Mouse (Mus musculus): ENCODE results near the gene Gzmm. TPM values are rescaled to one million over a fixed set of nuclear protein-coding genes. Genes with fewer than 3 reads are reported as not detected.
"Not testable (repeated sequence)": the region's sequence is repeated elsewhere in the genome, so short reads cannot be mapped to it uniquely, and the experiment has no call there.

Gene Gzmm
- total RNA-seq, 2 experiments from 2014 or later, result 0.86 to 1.0 TPM

- peak in 1 of 2 experiments; percentile 48 for DNase-seq
Observed at GRCm38 (mm10) chr10:79701443-79702129, 12.8 kb downstream of the Gzmm start.

DNA sequence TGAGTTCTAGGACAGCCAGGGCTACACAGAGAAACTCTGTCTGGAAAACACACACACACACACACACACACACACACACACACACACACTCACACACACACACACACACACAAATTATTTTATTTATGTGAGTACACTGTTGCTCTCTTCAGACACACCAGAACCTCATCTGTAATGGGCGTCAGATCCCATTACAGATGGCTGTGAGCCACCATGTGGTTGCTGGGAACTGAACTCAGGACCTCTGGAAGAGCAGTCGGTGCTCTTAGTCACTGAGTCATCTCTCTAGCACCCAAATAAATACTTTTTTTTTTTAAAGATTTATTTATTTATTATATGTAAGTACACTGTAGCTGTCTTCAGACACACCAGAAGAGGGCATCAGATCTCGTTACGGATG lies 14.2 kb downstream of the Gzmm start:
- not testable (repeated sequence) for DNase-seq

DNA sequence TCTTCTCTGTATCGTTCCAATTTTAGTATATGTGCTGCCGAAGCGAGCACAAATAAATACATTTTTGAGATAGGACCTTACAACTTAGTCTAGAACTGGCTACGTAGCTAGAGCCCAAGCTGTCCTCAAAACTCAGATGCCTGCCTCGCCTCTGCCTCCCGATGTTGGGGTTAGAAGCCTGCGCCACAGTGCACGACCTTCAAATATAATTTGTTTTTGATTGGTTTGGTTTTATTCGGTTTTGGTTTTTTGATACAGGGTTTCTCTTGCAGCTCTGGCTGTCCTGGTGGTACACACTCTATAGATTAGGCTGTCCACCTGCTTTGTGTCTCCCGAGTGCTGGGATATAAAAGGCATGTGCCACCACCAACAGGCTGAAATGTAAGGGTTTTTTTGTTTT lies 14.7 kb downstream of the Gzmm start:
- DNase-seq, result no peak

DNA sequence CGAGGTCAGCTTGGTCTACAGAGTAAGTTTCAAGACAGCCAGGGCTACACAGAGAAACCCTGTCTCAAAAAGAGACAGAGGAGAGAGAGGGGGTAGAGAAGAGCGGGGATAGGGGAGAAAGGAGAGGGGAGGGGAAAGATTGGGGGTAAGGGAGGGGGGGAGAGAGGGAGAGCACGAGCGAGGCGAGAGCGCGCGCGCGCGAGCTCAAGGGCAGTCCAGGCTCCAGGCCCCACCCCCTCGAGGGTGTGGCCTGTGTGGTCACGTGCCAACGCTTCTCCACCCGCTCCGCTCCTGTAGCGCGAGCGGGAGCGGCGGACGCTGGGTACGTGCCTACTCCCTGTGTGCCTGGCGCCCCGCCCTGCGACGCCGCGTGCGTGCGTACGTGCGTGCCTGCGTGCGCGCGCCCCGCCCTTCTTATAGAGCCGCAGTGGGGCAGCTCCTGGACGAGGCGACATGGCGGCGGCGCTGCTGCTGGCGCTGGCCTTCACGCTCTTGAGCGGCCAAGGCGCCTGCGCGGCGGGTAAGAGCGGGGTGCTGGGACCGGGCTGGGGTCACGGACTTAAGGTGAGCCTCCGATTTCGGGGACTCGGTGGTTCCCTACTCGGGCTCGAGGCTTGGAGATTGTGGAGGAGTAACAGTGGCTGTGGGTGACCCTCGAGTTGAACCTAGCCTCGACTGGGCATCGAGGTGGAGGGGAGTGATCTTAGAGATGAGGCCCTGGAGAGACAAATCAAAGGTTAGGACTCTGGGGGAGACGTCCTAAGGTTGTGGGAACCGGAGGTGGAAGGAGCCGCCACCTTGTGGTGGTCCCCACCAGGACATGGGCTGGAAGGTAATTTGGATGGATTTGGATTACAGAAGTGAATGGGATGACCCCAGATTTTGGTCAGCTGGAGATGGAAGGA lies 15.5 kb downstream of the Gzmm start, which contains the start of gene Bsg:
Gene Bsg, plus strand, starts transcription at position 427 of the 905 bp plus-strand sequence.
- peak; percentile 99 for DNase-seq

DNA sequence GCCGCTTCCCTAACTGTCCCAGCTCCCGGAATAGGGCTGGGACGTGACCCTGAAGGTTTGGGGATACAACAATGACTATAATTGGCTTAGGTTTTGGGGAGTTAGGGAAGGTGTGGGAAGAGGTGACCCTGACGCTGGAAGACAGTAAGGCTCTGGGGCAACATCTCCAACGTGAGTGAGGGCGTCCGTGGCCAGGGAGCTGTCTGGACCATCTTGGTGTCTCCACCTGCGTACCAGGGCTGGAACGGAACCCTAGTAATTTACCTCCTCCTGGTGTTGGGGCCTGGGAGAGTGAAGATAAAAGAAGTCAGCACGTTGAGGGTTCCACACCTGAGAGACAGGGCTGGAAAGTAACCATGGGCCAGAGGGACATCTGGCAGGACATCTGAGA lies 16.1 kb downstream of the Gzmm start:
- DNase-seq, result no peak

- DNase-seq, result no peak
Observed at GRCm38 (mm10) chr10:79705951-79706350, 17.1 kb downstream of the Gzmm start.

DNA sequence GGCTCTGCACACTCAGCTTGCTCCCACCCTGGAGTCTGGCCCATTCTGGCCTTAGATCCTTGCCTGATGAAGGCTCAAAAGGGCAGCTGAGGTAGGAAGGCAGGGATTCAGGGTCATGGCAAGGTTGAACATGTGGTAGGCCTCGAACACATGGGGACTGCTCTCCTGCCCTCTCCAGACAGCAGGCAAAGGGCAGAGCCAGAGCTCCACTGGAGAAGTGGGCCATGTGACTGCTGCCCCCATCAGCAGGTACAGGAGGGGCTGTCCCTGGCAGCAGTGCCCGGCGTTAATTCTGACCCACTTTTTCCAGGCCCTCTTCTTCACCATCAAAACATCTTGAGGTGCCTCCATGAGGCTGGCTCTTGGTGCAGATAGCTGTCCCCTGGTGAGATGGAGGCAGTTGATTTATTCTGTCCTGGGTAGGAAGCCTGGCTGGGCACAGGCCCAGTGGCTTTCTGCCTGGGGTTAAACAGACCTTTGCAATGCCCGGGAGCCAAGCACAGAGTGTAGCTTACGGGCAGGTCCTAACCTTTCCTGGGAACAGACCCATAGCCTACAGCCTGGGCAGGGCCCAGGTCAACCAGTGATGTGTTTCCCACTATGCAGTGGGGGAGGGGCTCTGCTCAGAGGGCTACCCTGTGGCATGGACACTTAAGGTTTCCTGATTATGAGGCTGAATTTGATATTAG lies 17.7 kb downstream of the Gzmm start:
- no peak for DNase-seq

DNA sequence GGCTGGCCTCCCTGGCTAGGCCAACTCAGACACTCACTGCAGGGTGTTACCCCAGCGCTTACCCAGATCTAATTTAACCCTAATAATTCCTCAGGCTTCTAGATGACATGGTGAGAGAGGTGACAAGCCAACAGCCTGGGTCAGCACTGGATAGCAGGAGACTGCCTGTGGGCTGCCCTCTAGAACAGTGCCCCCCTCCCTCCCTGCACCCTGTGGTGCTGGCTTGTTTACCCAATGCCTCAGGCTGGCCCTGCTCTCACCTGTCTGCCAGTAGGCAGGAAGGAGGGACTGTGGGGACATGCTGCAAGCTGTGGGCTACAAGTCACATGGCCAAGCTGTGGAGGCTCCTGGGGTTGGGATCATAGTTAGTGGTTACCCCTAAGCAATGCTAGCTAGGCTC lies 18.3 kb downstream of the Gzmm start:
- no peak for DNase-seq

DNA sequence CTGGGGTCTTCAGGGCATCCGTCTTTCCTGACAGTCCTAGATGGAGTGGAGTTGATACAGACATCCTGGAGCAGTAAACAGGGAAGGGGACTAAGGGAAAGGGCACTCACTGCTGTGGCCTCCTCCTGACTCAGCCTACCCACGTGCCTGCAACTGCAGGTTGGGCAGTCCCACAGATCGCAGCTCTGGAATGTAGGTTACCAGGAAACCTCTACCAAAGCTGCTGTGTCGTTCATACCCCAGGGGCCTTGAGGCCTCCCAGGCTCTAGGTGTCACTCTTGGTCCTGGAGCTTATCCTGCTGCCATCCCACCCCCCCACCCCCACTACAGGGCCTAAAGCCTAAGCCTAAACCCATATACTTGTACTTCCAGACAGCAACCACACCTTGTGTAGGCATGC lies 18.9 kb downstream of the Gzmm start:
- no peak for DNase-seq

DNA sequence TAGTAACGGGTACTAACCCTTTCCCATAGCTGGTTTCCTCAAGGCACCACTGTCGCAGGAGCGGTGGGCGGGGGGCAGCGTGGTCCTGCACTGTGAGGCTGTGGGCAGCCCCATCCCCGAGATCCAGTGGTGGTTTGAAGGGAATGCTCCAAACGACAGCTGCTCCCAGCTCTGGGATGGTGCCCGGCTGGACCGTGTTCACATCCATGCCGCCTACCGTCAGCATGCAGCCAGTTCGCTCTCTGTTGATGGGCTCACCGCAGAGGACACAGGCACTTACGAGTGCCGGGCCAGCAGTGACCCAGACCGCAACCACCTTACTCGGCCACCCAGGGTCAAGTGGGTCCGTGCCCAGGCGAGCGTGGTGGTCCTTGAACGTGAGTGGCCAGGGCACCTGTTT lies 19.8 kb downstream of the Gzmm start:
- no peak for DNase-seq

DNA sequence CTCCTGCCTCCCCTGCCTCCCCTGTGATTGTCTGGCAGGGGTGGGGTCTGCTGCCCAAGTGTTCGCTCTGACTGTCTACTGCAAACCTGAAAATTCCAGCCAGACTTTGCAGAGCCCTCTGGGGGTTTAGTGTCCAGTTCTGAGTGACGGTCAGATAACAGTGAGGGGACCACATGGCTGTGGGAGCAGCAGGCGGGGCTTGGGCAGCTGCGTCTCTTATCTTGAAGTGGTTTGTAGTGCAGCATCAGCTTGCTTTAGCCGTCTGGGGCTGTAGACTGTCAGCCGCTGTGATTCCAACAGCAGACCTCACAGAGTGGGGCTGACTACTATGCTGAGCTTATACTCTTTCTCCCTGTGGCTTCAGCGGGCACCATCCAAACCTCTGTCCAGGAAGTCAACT lies 20.5 kb downstream of the Gzmm start:
- no peak for DNase-seq

GRCm38 (mm10) chr10:79712029-79712428 lies 23.2 kb downstream of the Gzmm start:
- DNase-seq, result no peak

DNA sequence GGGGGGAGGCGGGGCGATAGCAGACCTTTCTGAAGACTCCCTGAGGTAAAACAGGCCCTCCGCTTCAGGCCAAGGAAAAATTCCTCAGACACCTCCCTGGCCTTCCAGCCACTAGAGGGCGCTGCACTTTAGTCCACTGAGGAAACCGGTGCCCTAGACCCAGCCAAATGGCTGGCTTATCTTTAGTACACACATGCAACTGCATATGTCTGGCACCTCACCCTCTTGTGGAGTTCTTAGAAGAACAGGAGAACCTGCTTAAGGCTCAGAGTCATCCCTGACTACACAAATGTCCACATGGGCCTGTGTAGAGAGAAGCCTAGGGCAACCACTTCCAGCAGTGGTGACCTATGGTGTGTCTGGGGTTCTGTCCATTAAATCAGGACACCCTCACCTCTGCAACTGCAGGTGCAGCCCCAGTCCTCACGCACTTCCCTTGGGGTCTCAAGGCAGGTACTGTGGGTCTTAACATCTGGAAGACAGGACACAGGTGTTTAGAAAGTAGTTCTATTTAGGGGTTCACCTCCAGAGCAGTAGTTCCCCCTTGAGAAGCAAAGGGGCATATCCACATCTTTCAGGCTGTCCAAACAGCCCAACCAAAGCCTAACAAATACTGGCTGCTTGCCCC lies 23.8 kb downstream of the Gzmm start:
- DNase-seq, result peak; percentile 86 to 89

DNA sequence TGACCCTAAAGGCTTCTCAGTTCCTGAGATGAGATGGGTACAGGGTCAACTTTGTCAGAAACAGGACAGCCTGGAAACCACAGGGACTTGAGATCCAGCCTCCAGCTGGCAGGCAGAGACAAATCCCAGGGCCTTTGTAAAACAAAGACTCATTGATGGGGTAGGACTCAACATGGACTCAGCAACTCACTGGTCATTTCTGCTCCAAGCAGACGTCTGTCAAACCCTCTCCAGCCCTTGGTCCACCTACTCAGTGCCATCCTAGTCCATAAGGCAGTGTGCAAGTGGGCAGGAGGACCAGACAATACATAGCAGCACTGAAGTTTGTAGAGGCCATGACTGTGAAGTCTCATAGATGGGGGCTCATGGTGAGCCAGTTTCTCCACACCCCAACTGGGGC lies 24.3 kb downstream of the Gzmm start:
- no peak for DNase-seq

- no peak for DNase-seq
Observed at GRCm38 (mm10) chr10:79714996-79715395, 26.2 kb downstream of the Gzmm start.

- DNase-seq, result peak in 1 of 2 experiments; percentile 64
Observed at GRCm38 (mm10) chr10:79716254-79716987, 27.6 kb downstream of the Gzmm start, which contains the start of gene Hcn2. Hcn2 (plus strand) TSS chr10:79716634.

DNA sequence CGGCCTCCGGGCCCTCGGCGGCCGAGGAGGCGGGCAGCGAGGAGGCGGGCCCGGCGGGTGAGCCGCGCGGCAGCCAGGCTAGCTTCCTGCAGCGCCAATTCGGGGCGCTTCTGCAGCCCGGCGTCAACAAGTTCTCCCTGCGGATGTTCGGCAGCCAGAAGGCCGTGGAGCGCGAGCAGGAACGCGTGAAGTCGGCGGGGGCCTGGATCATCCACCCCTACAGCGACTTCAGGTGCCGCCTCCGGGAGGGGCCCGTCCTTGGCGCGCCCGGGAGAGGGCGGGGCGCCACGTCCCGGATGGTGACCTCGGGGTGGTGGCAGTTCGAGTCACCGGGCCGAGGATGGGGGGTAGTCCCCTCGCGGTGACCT lies 28.2 kb downstream of the Gzmm start:
- DNase-seq, result peak in 1 of 2 experiments; percentile 56

GRCm38 (mm10) chr10:79717640-79718357 lies 29.0 kb downstream of the Gzmm start:
- DNase-seq, result peak; percentile 85 to 86

GRCm38 (mm10) chr10:79721089-79721488 lies 32.3 kb downstream of the Gzmm start:
- DNase-seq, result no peak

- peak in 1 of 2 experiments; percentile 40 for DNase-seq
Observed at GRCm38 (mm10) chr10:79723047-79723446, 34.2 kb downstream of the Gzmm start.

DNA sequence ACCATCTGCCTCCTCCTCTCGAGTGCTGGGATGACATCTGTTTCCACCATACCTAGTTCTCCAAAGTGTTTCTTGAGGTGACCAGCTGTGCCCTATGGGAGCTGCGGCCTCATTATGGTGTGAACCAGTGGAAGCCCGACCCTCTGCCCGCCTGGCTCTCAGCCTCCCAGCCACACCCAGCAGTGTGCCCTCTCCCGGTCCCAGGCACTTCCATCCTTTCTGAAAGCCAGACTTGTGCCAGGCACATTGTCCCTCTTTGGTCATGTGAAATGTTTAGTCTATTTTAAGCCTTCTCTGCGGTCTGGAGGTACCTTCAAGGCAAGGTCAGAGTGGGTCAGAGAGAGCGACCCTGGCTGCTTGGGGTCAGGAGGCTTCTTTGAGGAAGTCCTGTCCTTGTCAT lies 34.9 kb downstream of the Gzmm start:
- DNase-seq, result no peak

All from adrenal gland, postnatal 36 days (tissue).